Mouse (Mus musculus): ENCODE data around the gene Adarb2. TPM values are rescaled to one million over a fixed set of nuclear protein-coding genes. Genes with fewer than 3 reads are reported as not detected.

Adarb2 gene
- total RNA-seq, 2 experiments from 2014 or later = 0.04 TPM; not detected in 1

DNA sequence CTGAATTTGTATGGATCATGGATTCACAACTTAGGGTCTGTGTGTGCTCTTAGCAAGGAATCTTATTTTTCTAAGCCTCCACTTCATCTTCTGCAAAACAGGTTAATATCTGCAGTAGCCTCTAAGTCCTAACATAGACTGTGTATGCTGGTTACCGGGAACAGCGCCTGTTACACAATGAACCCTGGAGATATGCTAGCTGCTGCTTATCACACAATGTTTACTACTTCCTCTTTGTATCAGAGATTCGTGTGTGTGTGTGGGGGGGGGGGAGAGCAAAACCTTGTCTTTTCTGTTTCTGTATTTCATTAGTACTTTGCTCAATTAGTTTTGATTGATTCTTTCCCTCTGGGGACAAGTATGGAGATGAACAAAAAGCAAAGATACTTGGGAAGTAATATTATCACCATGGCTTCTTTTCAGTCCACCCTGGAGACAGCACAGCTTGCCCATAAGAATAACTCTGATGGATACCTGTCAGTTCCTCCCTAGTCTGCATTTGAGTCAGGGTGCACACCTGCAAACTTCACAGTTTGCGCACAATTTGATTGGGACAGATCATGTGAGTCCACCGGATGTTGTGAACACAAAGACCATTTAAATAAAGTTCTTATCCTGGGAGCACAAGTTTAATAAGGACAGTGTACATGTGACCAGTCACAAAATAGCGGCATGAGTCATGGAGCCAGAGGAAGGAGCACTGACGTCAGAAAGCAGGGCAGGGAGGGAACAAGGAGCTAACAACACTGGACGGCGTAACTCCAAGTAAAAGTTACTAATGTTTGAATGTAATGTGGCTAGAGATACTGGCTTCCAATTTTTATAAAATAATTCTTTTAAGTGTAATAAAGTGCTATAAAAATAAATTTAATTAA is 442.4 kb downstream of the Adarb2 start:
- ATAC-seq (ENCODE audit: poor library complexity, severe bottlenecking) = no peak

DNA sequence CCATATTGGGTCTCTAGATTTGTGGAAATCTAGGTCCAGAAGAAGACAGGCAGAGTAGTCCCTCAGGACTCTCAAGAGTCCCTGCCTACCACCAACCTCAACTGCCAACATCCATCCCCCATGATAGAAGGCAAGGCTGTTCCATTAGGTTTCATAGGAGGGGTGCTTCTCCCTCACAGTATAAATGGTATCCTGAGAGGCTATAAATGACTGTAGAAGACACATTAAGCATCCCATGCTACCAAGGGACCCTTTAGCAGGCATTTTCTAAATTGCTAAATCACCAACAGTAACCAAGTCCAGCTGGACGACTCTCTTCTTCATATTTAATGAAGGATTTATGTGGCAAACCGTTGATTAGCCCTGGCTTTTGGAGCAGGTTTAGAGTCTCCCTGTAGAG is 446.6 kb downstream of the Adarb2 start:
- no peak for ATAC-seq (ENCODE audit: poor library complexity, severe bottlenecking)

- ATAC-seq (ENCODE audit: poor library complexity, severe bottlenecking) = no peak
Observed at GRCm38 (mm10) chr13:8664615-8665240, 462.1 kb downstream of the Adarb2 start.

DNA sequence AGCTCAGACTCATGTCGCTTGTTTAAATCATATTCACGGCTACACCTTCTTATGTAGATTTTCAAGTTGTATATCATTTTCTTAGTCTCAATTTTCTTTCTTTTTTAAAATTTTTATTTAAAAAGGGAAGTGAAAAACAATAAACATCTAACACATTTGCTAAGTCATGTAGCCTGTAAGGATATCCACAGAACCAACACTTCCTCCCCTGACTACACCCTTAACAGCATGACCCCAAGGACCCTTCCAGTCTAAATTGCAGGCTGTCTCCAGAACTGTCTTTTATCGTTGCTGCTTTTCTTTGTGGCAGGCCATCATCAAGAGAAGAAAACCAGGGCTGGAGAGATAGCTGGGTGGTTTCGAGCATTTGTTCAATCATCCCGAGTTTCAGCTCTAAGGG is 474.5 kb downstream of the Adarb2 start:
- peak; percentile 86 for ATAC-seq (ENCODE audit: poor library complexity, severe bottlenecking)

DNA sequence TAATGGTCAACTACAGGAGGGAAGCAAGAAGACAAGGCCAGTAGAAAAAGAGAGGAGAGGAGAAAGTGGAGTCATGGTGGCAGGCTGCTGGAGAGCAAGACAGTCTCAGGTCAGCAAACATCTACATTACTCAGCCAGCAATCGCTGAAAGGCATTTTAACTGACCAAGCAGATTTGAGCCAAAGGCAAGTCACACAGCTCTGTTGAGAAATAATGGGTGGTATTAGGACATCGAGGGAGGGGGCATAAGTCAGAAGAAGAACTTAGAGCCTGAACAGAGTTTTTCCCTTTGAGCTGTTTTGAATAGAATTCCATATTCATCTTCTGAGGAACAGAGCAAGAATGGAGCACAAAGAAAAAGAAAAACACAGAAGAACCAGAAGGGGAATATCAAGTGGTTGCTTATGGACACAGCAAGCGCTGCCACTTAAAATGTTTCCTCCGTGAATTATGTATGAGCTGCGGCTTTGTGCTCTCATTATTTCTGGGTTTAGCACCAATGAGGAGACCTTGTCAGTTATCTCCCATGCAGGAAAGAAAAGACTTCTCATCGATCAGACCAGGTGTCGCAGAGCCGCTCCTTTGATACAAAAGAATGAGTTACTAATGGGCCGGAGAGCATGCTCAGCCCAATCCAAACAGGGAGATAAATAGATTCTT is 477.9 kb downstream of the Adarb2 start:
- peak; percentile 25; the same call in 1 of the 2 replicates for ATAC-seq (ENCODE audit: poor library complexity, severe bottlenecking)

DNA sequence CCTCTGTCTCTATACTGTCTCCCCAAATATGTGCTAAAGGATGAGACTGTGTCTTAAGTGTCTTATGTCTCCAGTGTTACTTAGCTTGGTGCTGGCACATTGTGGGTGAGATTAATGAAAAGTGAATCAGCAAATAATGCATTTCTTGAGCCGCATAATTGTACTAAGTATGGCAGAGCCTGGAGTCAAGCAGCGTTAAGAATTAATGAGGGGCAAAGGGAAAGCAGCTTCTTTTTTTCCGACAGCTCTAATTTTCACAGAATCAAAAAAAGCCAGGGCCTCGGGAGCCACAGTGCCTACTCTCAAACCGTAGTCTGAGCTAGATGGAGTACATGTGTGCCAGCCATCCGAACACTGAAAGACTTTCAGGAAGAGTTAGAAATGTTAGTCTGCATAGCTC is 488.8 kb downstream of the Adarb2 start:
- ATAC-seq (ENCODE audit: poor library complexity, severe bottlenecking) = no peak

- ATAC-seq (ENCODE audit: poor library complexity, severe bottlenecking) = no peak
Observed at GRCm38 (mm10) chr13:8692787-8693186, 490.1 kb downstream of the Adarb2 start.

DNA sequence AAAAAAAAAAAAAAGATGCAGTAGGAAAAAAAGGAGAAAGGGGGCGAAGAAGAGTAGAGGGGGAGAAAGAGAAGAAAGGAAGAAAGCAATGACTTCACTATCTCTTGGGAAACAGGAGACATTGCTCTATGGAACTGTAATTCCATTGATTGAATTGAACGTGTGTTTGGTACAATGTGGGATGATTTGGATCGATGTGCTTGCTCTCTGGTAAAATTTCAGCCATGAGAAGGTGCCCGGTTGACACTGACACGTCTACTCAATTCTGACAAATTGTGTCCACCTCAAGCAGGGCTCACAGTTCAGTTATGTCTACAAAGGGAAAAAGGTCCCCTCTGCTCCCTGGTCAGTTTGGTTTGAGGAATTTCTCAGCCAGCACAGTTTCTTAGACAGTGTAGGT is 495.8 kb downstream of the Adarb2 start:
- no peak for ATAC-seq (ENCODE audit: poor library complexity, severe bottlenecking)

DNA sequence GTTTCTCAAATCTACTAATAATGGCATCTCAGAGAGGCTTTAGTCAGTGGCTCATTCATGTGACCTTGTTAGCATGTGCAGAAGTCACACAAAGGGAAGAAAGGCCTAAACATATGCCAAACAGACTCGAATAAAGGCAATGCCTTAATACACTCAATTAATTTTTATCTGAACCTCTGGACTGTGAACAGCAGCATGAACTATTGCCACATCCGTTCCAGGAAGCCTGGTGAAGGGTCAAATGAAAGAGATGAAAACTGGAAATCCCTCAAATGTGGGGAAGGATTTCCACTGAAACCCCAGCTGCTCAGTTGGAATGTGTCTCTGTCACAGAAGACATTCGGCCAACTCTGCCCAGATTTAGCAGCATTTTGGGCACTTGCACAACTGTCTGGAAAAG is 497.2 kb downstream of the Adarb2 start:
- ATAC-seq (ENCODE audit: poor library complexity, severe bottlenecking) = no peak

GRCm38 (mm10) chr13:8700981-8701380 is 498.3 kb downstream of the Adarb2 start:
- ATAC-seq (ENCODE audit: poor library complexity, severe bottlenecking) = no peak

GRCm38 (mm10) chr13:8705296-8705695 is 502.6 kb downstream of the Adarb2 start:
- ATAC-seq (ENCODE audit: poor library complexity, severe bottlenecking) = no peak

- no peak for ATAC-seq (ENCODE audit: poor library complexity, severe bottlenecking)
Observed at GRCm38 (mm10) chr13:8713377-8713776, 510.7 kb downstream of the Adarb2 start.

DNA sequence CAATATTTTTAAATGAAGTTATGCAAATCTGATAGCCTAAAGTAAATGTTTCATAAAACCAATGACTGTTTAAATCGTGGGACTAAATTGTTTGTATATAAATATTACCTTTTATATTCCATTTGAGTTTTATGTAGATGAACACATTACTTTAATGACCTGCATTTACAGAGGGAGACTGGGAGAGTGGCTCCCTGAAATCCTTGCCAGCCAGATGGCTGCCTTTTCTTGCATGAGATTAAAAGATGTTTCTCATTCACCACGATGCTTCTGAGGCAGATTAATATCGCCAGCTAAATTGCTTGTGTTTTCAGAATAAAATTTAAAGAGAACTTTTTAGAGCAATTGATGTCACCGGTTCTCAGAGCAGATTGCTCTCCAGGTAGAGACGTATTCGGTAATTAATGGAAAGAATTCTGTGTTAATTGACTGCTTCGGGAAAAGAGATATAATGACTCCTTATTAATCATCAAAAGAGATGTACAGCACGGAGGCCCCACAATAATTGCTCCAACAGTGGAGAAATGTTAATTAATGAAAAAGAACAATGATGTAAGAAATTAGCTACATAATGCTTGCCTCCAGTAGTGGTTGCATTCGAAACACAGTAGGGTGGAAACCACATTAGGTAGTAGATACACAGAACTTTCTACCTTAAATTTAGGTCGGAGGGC is 527.4 kb downstream of the Adarb2 start:
- ATAC-seq (ENCODE audit: poor library complexity, severe bottlenecking) = no peak

GRCm38 (mm10) chr13:8737139-8737865 is 534.6 kb downstream of the Adarb2 start:
- ATAC-seq (ENCODE audit: poor library complexity, severe bottlenecking) = no peak

GRCm38 (mm10) chr13:8742792-8743191 is 540.1 kb downstream of the Adarb2 start:
- ATAC-seq (ENCODE audit: poor library complexity, severe bottlenecking) = no peak

DNA sequence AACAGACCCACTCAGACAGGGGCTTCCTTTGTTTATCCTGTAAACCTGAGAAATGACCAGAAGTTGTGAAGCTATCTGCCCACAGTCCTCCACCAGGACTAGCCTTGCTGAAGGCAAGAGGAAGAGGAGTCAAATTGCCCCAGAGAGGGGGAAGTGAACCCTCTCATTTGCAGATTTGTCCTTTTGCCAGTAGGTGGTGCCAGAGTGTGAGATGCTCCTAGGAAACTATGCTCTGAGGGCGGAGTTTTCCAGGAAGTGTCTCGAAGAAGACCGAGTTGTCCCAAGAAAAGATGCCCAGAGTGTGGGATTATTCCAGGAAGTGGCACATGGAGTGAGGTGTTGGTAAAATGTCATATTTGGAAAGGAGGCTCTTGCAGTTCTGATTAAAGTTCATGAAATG is 541.9 kb downstream of the Adarb2 start:
- peak; percentile 57; the same call in 1 of the 2 replicates for ATAC-seq (ENCODE audit: poor library complexity, severe bottlenecking)

- no peak for ATAC-seq (ENCODE audit: poor library complexity, severe bottlenecking)
Observed at GRCm38 (mm10) chr13:8745596-8745995, 542.9 kb downstream of the Adarb2 start.

GRCm38 (mm10) chr13:8749451-8749850 is 546.8 kb downstream of the Adarb2 start:
- no peak for ATAC-seq (ENCODE audit: poor library complexity, severe bottlenecking)

DNA sequence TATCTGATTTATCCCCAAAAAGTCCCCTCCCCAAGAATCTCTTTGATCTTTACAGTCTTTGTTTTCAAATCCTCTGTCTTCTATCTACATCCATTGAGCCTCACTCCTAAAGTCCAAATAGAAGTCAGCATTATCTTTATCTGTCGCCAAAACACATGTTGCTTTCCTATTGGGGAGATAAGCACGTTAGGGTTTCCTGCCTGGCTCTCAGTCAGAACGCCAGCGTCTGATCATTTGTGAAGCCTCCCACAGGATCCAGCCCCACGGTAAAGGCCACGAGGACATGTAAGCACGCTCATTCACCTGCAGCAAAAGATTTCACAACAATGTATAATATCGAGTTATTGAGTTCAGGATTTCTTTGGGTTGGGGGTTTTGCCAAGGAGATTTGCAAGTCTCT is 558.3 kb downstream of the Adarb2 start:
- no peak for ATAC-seq (ENCODE audit: poor library complexity, severe bottlenecking)

DNA sequence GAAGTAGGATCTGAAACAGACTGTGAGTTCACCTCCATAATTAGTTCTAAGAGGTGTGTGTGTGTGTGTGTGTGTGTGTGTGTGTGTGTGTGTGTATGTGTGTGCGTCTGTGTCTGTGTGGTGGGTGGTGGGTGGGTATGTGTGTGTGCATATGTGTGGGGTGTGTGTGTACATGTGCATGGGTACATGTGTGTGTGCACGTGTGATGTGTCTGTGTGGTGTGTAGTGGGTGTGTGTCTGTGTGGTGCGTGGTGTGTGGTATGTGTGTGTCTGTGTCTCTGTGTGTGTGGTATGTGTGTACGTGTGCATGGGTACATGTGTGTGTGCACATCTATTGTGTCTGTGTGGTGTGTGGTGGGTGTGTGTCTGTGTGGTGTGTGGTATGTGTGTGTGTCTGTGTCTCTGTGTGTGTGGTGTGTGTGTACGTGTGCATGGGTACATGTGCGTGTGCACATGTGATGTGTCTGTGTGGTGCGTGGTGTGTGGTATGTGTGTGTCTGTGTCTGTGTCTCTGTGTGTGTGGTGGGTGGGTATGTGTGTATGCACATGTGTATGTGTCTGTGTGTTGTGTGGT is 567.1 kb downstream of the Adarb2 start:
- ATAC-seq (ENCODE audit: poor library complexity, severe bottlenecking) = no peak
